Mouse (Mus musculus) kidney, postnatal 4 days (tissue): ENCODE measurements at regions not wholly inside any gene's neighbourhood (a gene's known extent, or its start where the extent isn't known, plus 50 kb on each side); places are given as distances from the start of the nearest gene placed in this dataset.

ENCODE experiments used
- DNase-seq, 2 experiments: peaks; one replicate each; pipeline ENCODE4 v3.0.0; 2021; ENCODE audit warnings: mixed read lengths in 2 of 2

DNA sequence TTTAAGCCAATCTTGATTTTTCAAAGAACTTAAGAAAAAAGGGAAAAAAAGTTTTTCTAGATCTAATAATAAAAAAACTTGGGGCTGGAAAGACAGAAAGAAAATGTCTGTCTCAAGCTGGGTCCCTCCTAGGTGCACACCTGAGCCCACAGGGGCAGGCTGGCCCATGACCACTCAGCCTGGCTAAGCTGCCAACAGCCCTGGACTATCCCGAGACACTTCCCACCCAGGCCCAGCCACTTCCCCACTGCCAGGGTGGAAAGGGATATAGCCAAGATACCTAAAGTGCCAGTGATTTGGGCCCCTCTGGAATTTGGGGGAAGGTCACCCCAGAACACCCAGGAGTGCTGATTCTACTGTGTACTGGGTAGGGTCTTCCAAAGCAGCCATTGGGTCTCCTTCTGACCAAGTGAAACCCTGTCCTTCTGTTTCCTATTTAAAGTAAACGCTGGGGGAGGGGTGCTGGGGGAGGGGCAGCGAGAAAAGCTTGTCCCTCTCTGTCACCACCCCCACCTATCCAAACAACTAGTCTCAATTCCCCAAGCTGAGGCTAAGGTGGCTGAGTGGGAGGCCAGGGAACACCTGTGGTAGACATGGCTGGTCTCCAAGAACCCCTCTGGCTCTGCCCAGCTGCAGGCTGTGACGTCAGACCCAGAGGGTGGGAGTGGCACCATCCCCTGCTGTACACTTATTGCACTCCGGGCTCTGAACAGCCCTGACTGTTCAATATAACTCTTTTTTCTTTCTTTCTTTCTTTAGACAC lies 62.6 kb downstream of the Mcfd2 start:
- peak; percentile 48 to 66 for DNase-seq

DNA sequence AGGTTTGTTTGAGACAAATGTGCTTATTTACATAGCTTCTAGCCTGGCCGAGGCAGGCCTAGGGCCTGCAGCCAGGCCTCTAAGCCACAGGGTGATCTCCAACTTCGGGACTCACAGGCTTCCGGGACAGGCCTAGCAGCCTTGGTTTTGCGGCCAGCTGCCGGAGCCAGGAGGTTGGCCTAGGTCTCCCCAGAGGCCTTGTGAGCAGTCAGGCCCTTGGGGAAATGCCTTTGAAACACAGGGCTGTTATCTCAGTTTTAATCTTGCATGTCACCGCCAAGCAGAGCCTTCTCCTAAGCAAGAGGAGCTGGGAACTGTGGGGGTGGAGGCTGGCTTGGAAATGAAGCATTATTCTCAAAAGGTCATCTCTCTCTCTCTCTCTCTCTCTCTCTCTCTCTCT lies 63.2 kb downstream of the Mcfd2 start:
- DNase-seq: peak; percentile 76 to 84

DNA sequence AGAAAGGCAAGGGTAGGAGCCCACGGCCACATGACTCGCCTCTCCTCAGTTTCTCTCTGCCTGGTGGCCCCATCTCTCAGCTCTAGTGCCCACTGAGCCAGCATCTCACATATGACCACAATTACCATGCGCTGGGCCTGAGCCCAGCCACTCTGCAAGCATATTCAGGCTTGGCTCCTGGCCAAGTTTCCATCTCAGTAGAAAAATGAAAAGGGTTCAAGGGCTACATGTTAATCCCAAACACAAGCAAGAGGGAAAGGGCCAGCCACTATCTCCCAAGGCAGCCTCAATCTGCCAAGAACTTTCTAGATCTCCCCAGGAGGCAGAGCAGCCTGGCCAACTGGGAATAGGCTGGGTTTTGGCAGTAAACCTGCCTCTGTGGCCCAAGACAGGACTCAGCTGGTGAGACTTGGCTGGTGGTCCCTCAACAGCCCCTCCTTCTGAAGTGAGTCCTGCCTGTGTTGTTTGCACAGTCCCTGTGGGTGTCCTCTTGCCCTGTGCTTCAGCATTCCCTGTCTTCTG lies 65.0 kb downstream of the Mcfd2 start:
- peak; percentile 80 to 86 for DNase-seq

DNA sequence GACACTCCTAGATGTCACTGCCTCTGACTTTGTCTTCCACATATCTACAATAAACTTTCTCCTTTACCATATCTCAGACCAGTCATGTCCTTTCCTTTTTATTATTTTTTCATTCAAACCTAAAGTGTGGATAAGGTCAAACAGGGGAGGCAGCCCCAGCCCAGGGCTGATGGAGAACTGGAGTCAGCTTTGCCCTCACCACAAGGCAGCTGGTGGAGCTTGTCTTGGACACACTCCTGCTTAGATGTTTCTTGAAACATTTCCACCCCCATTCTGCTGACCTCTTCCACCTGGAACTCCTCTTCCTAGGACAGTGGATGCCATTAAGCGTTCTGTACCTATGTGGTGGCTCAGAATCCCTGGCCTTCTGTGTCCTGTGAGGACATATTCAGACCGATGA lies 65.6 kb downstream of the Mcfd2 start:
- DNase-seq: no peak

DNA sequence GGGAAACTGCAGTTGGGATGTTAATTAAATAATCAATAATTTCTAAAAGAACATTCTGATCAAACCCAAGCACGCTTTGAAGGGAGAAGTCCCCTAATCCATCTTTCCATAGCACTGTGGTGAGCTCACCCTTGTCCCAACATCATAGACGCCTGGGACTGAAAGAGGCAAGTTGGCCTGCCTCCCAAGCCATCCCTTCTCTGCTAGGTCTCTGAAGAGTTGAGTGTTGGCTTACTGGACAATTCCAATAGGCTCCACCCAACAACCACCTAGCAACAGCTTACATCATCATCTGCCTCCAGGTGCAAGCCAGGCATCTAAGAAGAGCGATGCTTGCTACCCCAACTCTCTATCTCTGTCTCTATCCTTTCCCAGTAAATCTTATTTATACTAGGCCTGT lies 66.6 kb downstream of the Mcfd2 start:
- DNase-seq: no peak

DNA sequence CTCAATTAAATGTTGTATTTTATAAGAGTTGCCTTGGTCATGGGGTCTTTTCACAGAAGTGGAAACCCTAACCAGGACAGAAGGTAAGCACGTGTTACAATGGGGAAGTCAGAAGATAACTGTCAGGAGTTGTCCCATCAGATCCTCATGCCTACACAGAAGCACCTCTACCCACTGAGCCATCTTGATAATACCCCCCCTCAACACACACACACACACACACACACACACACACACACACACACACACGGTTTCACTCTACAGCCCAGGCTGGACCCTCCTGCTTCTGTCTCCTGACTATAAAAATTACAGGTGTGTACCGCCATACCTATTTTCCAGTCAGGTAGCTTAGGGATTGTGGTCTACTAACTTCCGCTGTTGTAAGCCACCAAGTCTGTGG lies 68.3 kb downstream of the Mcfd2 start:
- DNase-seq: no peak

DNA sequence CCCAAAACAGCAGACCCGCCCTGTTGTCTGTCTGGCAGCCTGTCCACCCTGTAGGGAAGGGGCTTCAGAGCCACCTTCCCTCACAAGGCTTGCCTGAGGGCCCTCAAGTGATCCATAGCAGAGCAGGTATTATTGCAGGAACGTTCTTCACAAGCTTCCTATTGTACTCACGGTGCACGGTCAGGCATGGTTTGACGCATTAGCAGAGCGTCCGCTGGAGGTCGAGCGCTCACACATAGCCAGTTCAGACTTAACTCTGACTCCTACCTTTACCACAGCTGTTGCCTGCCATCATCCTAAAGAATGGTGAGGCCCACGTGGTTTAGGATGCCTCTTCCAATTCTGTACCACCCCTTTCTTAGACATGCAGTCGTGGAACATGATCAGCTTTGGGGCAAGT lies 71.1 kb downstream of the Mcfd2 start:
- peak in 1 of 2 experiments; percentile 27 for DNase-seq

DNA sequence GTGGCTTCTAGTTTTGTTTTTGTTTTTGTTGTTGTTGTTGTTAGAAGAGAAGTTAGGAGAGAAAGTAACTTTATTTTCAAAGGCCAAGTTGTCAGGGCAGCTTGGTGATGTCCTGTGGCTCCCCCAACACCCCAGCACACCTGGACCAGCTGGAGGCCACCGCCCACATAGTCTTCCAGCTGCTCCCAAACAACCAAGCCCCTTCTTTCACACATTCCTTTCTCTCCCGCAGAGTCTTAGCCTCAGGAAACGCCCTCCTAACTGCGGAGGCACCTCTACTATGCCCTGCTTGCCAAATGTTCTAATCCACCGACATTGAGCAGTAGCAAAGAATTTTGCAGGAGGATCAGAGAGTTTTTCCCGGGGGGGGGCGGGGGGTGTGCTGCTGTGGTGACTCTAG lies 72.3 kb downstream of the Mcfd2 start:
- no peak for DNase-seq

DNA sequence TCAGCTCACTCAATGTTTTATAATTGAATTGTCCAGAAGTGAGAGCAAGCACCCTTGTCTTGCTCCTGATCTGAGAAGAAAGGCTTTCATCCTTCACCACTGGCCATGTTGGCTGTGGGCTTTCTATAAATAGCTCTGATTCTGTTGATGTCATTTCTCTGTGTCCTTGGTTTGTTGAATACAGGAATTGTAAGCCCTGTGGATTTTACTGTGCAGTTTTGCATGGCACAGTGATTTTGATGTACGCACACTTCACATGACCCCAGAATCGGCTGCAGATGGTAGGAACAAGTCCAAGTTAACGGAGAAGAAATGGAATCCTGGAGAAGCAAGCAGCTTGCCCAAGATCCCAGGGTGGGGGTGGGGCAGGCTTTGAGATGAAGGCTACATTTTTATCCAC lies 76.1 kb downstream of the Mcfd2 start:
- no peak for DNase-seq
